Mouse (Mus musculus): ENCODE measurements around the gene Fam81b. TPM values are rescaled to one million over a fixed set of nuclear protein-coding genes. Genes with fewer than 3 reads are reported as not detected.
A peak's percentile ranks its signal among the peaks of the same experiment; 100 is the strongest.

Gene Fam81b
- polyA plus RNA-seq, 1 experiment from 2014 or later: 0.44 TPM

- H3K36me3 ChIP-seq (ENCODE audit: control insufficient read depth, insufficient read depth): no peaks in the 10 kb centered on the region
- 93% methylated on average over 4 of the region's 4 CpGs for WGBS
- no peaks in the 10 kb centered on the region for H3K27me3 ChIP-seq (replicated peaks; ENCODE audit: control insufficient read depth, insufficient read depth, low read length)
- no peak overlapping the region for H3K27ac ChIP-seq (ENCODE audit: low read length)
- no peaks in the 10 kb centered on the region for H3K4me1 ChIP-seq (replicated peaks; ENCODE audit: control insufficient read depth, insufficient read depth, low read length)
- no peak overlapping the region for H3K4me2 ChIP-seq (ENCODE audit: low read length)
- H3K9ac ChIP-seq (replicated peaks; ENCODE audit: low read depth, low read length): no peak overlapping the region
- no peaks in the 10 kb centered on the region for H3K9me3 ChIP-seq (ENCODE audit: control insufficient read depth, low read length)
- no peak overlapping the region for H3K4me3 ChIP-seq (replicated peaks; ENCODE audit: low read length)
- no peak for ATAC-seq
These were observed 104.9 kb downstream of the Fam81b start for GRCm38 (mm10) chr13:76199943-76200342.

- H3K27me3 ChIP-seq (replicated peaks; ENCODE audit: control insufficient read depth, insufficient read depth, low read length): no peaks in the 10 kb centered on the region
- no peaks in the 10 kb centered on the region for H3K9me3 ChIP-seq (ENCODE audit: control insufficient read depth, low read length)
- no peak overlapping the region for H3K4me2 ChIP-seq (ENCODE audit: low read length)
- H3K36me3 ChIP-seq (ENCODE audit: control insufficient read depth, insufficient read depth): no peaks in the 10 kb centered on the region; the same call in 1 of the 2 replicates
- H3K4me3 ChIP-seq (replicated peaks; ENCODE audit: low read length): no peak overlapping the region
- no peak overlapping the region for H3K27ac ChIP-seq (ENCODE audit: low read length)
- H3K4me1 ChIP-seq (replicated peaks; ENCODE audit: control insufficient read depth, insufficient read depth, low read length): no peaks in the 10 kb centered on the region
- WGBS: 70% methylated on average over 3 of the region's 3 CpGs
- no peak overlapping the region for H3K9ac ChIP-seq (replicated peaks; ENCODE audit: low read depth, low read length)
- ATAC-seq: peak; percentile 49
These were observed 107.5 kb downstream of the Fam81b start for GRCm38 (mm10) chr13:76197297-76197848.

GRCm38 (mm10) chr13:76195431-76196138 lies 109.3 kb downstream of the Fam81b start:
- Histone ChIP-seq H3K9me3 (ENCODE audit: control insufficient read depth, low read length) (no peaks in the 10 kb centered on the region), H3K9ac (replicated peaks; ENCODE audit: low read depth, low read length) (no peak overlapping the region), H3K27me3 (replicated peaks; ENCODE audit: control insufficient read depth, insufficient read depth, low read length) (no peaks in the 10 kb centered on the region), H3K36me3 (ENCODE audit: control insufficient read depth, insufficient read depth) (no peaks in the 10 kb centered on the region; the same call in 1 of the 2 replicates), H3K27ac (ENCODE audit: low read length) (no peak overlapping the region; the same call in 1 of the 2 replicates), H3K4me1 (replicated peaks; ENCODE audit: control insufficient read depth, insufficient read depth, low read length) (no peaks in the 10 kb centered on the region), H3K4me3 (replicated peaks; ENCODE audit: low read length) (no peak overlapping the region), H3K4me2 (ENCODE audit: low read length) (no peak overlapping the region)
- 86% methylated on average over 8 of the region's 8 CpGs for WGBS
- ATAC-seq: peak; percentile 39

- H3K36me3 ChIP-seq (ENCODE audit: control insufficient read depth, insufficient read depth): no peaks in the 10 kb centered on the region; the same call in 1 of the 2 replicates
- H3K4me3 ChIP-seq (replicated peaks; ENCODE audit: low read length): no peak overlapping the region
- H3K9ac ChIP-seq (replicated peaks; ENCODE audit: low read depth, low read length): no peak overlapping the region
- H3K27me3 ChIP-seq (replicated peaks; ENCODE audit: control insufficient read depth, insufficient read depth, low read length): no peaks in the 10 kb centered on the region
- no peak overlapping the region for H3K27ac ChIP-seq (ENCODE audit: low read length)
- no peaks in the 10 kb centered on the region for H3K4me1 ChIP-seq (replicated peaks; ENCODE audit: control insufficient read depth, insufficient read depth, low read length)
- H3K4me2 ChIP-seq (ENCODE audit: low read length): no peak overlapping the region
- no peaks in the 10 kb centered on the region for H3K9me3 ChIP-seq (ENCODE audit: control insufficient read depth, low read length)
- peak; percentile 70 for ATAC-seq
These were observed 109.9 kb downstream of the Fam81b start for GRCm38 (mm10) chr13:76194937-76195336.

- no peak overlapping the region for H3K9ac ChIP-seq (replicated peaks; ENCODE audit: low read depth, low read length)
- H3K4me2 ChIP-seq (ENCODE audit: low read length): no peak overlapping the region
- no peaks in the 10 kb centered on the region for H3K27me3 ChIP-seq (replicated peaks; ENCODE audit: control insufficient read depth, insufficient read depth, low read length)
- no peaks in the 10 kb centered on the region for H3K9me3 ChIP-seq (ENCODE audit: control insufficient read depth, low read length)
- ATAC-seq: no peak
- peaks cover 5% of the 10 kb centered on the region; the same call in 1 of the 2 replicates for H3K36me3 ChIP-seq (ENCODE audit: control insufficient read depth, insufficient read depth)
- no peaks in the 10 kb centered on the region for H3K4me1 ChIP-seq (replicated peaks; ENCODE audit: control insufficient read depth, insufficient read depth, low read length)
- WGBS: 72% methylated on average over 3 of the region's 3 CpGs
- no peak overlapping the region; the same call in 1 of the 2 replicates for H3K27ac ChIP-seq (ENCODE audit: low read length)
- no peak overlapping the region for H3K4me3 ChIP-seq (replicated peaks; ENCODE audit: low read length)
These were observed 114.6 kb downstream of the Fam81b start for GRCm38 (mm10) chr13:76190273-76190672.

GRCm38 (mm10) chr13:76189190-76189589 lies 115.7 kb downstream of the Fam81b start:
- Histone ChIP-seq H3K27me3 (replicated peaks; ENCODE audit: control insufficient read depth, insufficient read depth, low read length) (no peaks in the 10 kb centered on the region), H3K36me3 (ENCODE audit: control insufficient read depth, insufficient read depth) (peaks cover 5% of the 10 kb centered on the region; the same call in 1 of the 2 replicates), H3K4me3 (replicated peaks; ENCODE audit: low read length) (no peak overlapping the region), H3K9ac (replicated peaks; ENCODE audit: low read depth, low read length) (no peak overlapping the region), H3K27ac (ENCODE audit: low read length) (no peak overlapping the region), H3K4me2 (ENCODE audit: low read length) (no peak overlapping the region), H3K9me3 (ENCODE audit: control insufficient read depth, low read length) (no peaks in the 10 kb centered on the region), H3K4me1 (replicated peaks; ENCODE audit: control insufficient read depth, insufficient read depth, low read length) (no peaks in the 10 kb centered on the region)
- WGBS: 71% methylated on average over 3 of the region's 3 CpGs
- ATAC-seq: peak; percentile 54

- H3K9me3 ChIP-seq (ENCODE audit: control insufficient read depth, low read length): no peaks in the 10 kb centered on the region
- no peaks in the 10 kb centered on the region for H3K4me1 ChIP-seq (replicated peaks; ENCODE audit: control insufficient read depth, insufficient read depth, low read length)
- no peaks in the 10 kb centered on the region for H3K27me3 ChIP-seq (replicated peaks; ENCODE audit: control insufficient read depth, insufficient read depth, low read length)
- no peak for ATAC-seq
- H3K36me3 ChIP-seq (ENCODE audit: control insufficient read depth, insufficient read depth): peaks cover 5% of the 10 kb centered on the region; the same call in 1 of the 2 replicates
- no peak overlapping the region for H3K4me3 ChIP-seq (replicated peaks; ENCODE audit: low read length)
- H3K9ac ChIP-seq (replicated peaks; ENCODE audit: low read depth, low read length): no peak overlapping the region
- no peak overlapping the region for H3K4me2 ChIP-seq (ENCODE audit: low read length)
- no peak overlapping the region for H3K27ac ChIP-seq (ENCODE audit: low read length)
- 92% methylated on average over 5 of the region's 5 CpGs for WGBS
These were observed 117.2 kb downstream of the Fam81b start for GRCm38 (mm10) chr13:76187651-76188050.

- peaks cover 19% of the 10 kb centered on the region for H3K36me3 ChIP-seq (ENCODE audit: control insufficient read depth, insufficient read depth)
- no peak overlapping the region for H3K27ac ChIP-seq (ENCODE audit: low read length)
- WGBS: 72% methylated on average over 5 of the region's 5 CpGs
- peak; percentile 79 for ATAC-seq
- no peak overlapping the region for H3K4me2 ChIP-seq (ENCODE audit: low read length)
- no peaks in the 10 kb centered on the region for H3K4me1 ChIP-seq (replicated peaks; ENCODE audit: control insufficient read depth, insufficient read depth, low read length)
- no peak overlapping the region for H3K9ac ChIP-seq (replicated peaks; ENCODE audit: low read depth, low read length)
- H3K27me3 ChIP-seq (replicated peaks; ENCODE audit: control insufficient read depth, insufficient read depth, low read length): no peaks in the 10 kb centered on the region
- no peak overlapping the region for H3K4me3 ChIP-seq (replicated peaks; ENCODE audit: low read length)
- H3K9me3 ChIP-seq (ENCODE audit: control insufficient read depth, low read length): 0 out of 2 replicates have a peak, but pooled peaks cover 4% of the 10 kb centered on the region
These were observed 126.2 kb downstream of the Fam81b start for GRCm38 (mm10) chr13:76178700-76179099.

- ATAC-seq: no peak
- Histone ChIP-seq H3K4me1 (replicated peaks; ENCODE audit: control insufficient read depth, insufficient read depth, low read length) (no peaks in the 10 kb centered on the region), H3K4me2 (ENCODE audit: low read length) (no peak overlapping the region), H3K9me3 (ENCODE audit: control insufficient read depth, low read length) (0 out of 2 replicates have a peak, but pooled peaks cover 4% of the 10 kb centered on the region), H3K36me3 (ENCODE audit: control insufficient read depth, insufficient read depth) (peaks cover 17% of the 10 kb centered on the region), H3K27ac (ENCODE audit: low read length) (no peak overlapping the region), H3K4me3 (replicated peaks; ENCODE audit: low read length) (no peak overlapping the region), H3K9ac (replicated peaks; ENCODE audit: low read depth, low read length) (no peak overlapping the region), H3K27me3 (replicated peaks; ENCODE audit: control insufficient read depth, insufficient read depth, low read length) (no peaks in the 10 kb centered on the region)
These were observed 130.6 kb downstream of the Fam81b start for GRCm38 (mm10) chr13:76174297-76174696.

All from forebrain, embryonic 16.5 days (tissue).